Comparison of ENCODE assay signal across 12 mouse cellular contexts in the genomic region with DNA sequence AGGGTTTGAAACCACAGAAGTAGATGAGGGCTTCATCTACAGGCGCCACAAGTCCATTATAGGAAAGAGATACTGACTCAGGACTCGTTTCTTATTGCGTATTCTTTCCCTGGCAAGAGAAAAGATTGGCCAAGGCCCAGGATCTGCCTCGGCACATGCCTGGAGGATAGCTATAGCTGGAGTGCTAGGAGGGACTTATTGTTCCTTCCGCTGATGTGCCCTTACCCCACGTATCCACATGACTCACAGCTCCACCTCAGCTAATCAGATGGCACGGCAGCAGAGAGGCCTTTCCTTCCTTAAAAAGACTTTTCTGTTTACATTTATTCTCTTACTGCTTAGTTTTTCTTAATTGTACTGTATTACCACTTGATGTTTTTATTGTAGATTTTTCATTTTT. TPM values are rescaled to one million over a fixed set of nuclear protein-coding genes. Genes with fewer than 3 reads are reported as not detected.
DNase-seq lines count a peak whose midpoint lies in the region; ATAC-seq and TF ChIP-seq lines count a peak whose summit lies in the region.
"Had no signal": no experiment of that assay in that cellular context is flagged by ENCODE, and none has a peak within 500 bp of the region (broad histone marks: within the 10 kb centered on the region; RNA-seq: fewer than 3 reads in every experiment).

No protein-coding gene starts in this region.

- TF ChIP-seq CTCF in gastrocnemius, adult 2 months (IDR thresholded peaks at IDR 0.05), result no peak

- DNase-seq in gastrocnemius, adult 2 months, result peak; percentile 50
- DNase-seq in gastrocnemius, postnatal 10 days, result no peak
- peak; percentile 20 for DNase-seq in urinary bladder, postnatal 25 days (ENCODE audit: low spot score)
- no peak for DNase-seq in urinary bladder, postnatal 10 days (ENCODE audit: low spot score)
- no peak for DNase-seq in hindbrain, embryonic 11.5 days (ENCODE audit: low spot score)
- DNase-seq in left cerebral cortex, postnatal 36 days (ENCODE audit: low spot score in 2 of 2), result no peak
- DNase-seq: kidney, adult 11 months had no signal

- no peak overlapping the region for H3K4me3 ChIP-seq in gastrocnemius, adult 2 months
- H3K4me3 ChIP-seq in hindbrain, embryonic 11.5 days (ENCODE audit: low read depth, low read length), result no peak overlapping the region
- H3K4me3 ChIP-seq: heart, embryonic 13.5 days; limb, embryonic 12.5 days; myocyte had no signal

- H3K4me2 ChIP-seq in hindbrain, embryonic 11.5 days (replicated peaks; ENCODE audit: low read depth, low read length), result no peak overlapping the region
- H3K4me2 ChIP-seq: heart, embryonic 13.5 days; limb, embryonic 12.5 days had no signal

- 84% methylated on average over 7 of the region's 7 CpGs for WGBS in hindbrain, embryonic 11.5 days

- no peaks in the 10 kb centered on the region for H3K9me3 ChIP-seq in hindbrain, embryonic 11.5 days (ENCODE audit: control insufficient read depth, low read length)
- H3K9me3 ChIP-seq: heart, embryonic 13.5 days; limb, embryonic 12.5 days had no signal

- ATAC-seq in granulocyte monocyte progenitor cell, adult 5-6 weeks (replicated peaks; ENCODE audit: poor library complexity, severe bottlenecking), result peak; percentile 55; the same call in 1 of the 2 replicates
- ATAC-seq in hindbrain, embryonic 11.5 days (ENCODE audit: low FRiP score), result no peak

- peak overlapping the region; percentile 58; the same call in 1 of the 2 replicates for H3K27ac ChIP-seq in gastrocnemius, adult 2 months
- no peak overlapping the region for H3K27ac ChIP-seq in hindbrain, embryonic 11.5 days (ENCODE audit: low read depth, low read length)
- H3K27ac ChIP-seq: heart, embryonic 13.5 days; limb, embryonic 12.5 days; macrophage had no signal

- no peak overlapping the region for H3K9ac ChIP-seq in hindbrain, embryonic 11.5 days (ENCODE audit: low read depth, low read length)
- H3K9ac ChIP-seq: heart, embryonic 13.5 days; limb, embryonic 12.5 days had no signal

- H3K4me1 ChIP-seq in hindbrain, embryonic 11.5 days (replicated peaks; ENCODE audit: control insufficient read depth, insufficient read depth, low read length), result no peaks in the 10 kb centered on the region
- H3K4me1 ChIP-seq: heart, embryonic 13.5 days; limb, embryonic 12.5 days had no signal

- H3K27me3 ChIP-seq in hindbrain, embryonic 11.5 days (ENCODE audit: control insufficient read depth, insufficient read depth, low read length), result no peaks in the 10 kb centered on the region
- H3K27me3 ChIP-seq: heart, embryonic 13.5 days; limb, embryonic 12.5 days had no signal

- intact Hi-C loops in gastrocnemius, adult 2 months (cut with DNase I), result no loop called here
- intact Hi-C loops in left cerebral cortex, postnatal 36 days (cut with DNase I), result no loop called here

- H3K36me3 ChIP-seq in hindbrain, embryonic 11.5 days (ENCODE audit: control insufficient read depth, insufficient read depth, low read length), result no peaks in the 10 kb centered on the region
- H3K36me3 ChIP-seq: heart, embryonic 13.5 days; limb, embryonic 12.5 days had no signal

RNA-seq across cellular contexts. Expression of a gene that starts 45.6 kb away (rescaled TPM):
- 10 to 100 TPM; 15.3 to 21.8 TPM for total RNA-seq in gastrocnemius, adult 2 months (2021)
- total RNA-seq in gastrocnemius, postnatal 10 days (2021), result 10 to 100 TPM; 25.5 to 30.0 TPM
- 171 and 252 TPM in 2 replicates for total RNA-seq in granulocyte monocyte progenitor cell, adult 5-6 weeks (2014; fragmentation: Nextera tagmentation)
- total RNA-seq in granulocyte monocyte progenitor cell, adult 5-6 weeks (2017), result 642 and 757 TPM in 2 replicates
- polyA plus RNA-seq in hindbrain, embryonic 11.5 days (2014; fragmentation: Nextera tagmentation; extraction: Ambion mirVana), result 189 and 213 TPM in 2 replicates
- 10 to 100 TPM; 10.8 to 13.0 TPM for total RNA-seq in left cerebral cortex, postnatal 36 days (2021)

Comparison
In these comparisons a context has a peak if more than half of its experiments do, and no peak if none do; other contexts are left out.
1. DNase-seq: peak in gastrocnemius, adult 2 months (single experiment) and urinary bladder, postnatal 25 days (single experiment); none in gastrocnemius, postnatal 10 days (single experiment), urinary bladder, postnatal 10 days (single experiment), hindbrain, embryonic 11.5 days (single experiment) and left cerebral cortex, postnatal 36 days (0 of 2).
2. RNA of a gene that starts 45.6 kb away (total RNA-seq): 171 to 757 TPM in granulocyte monocyte progenitor cell, adult 5-6 weeks; 25.5 to 30.0 TPM in gastrocnemius, postnatal 10 days, 15.3 to 21.8 TPM in gastrocnemius, adult 2 months and 10.8 to 13.0 TPM in left cerebral cortex, postnatal 36 days; every median in the first group is over 4 times any median in the second.